Mouse (Mus musculus): ENCODE data around the gene Gcnt1. TPM values are rescaled to one million over a fixed set of nuclear protein-coding genes. Genes with fewer than 3 reads are reported as not detected.

The Gcnt1 gene
- polyA plus RNA-seq, 1 experiment from 2014 or later, result 62.8 TPM

DNA sequence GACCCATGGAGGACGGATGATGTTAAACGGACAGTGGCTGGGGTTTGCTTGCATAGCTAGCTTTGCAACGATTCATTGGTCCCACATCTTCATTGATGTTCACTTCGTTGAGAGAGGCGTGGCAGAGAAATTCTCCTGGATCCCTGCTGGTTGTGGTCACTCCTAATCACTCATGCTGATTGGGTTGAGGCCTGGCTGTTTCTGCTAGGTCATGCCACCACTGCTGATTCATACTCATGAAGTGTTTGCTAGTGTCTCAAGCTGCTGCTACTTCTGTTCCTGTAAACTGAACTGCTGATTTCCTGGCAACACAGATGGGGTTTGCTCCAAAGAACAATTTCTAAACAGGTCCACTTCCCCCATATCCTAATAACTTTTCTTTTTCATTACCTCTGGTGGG, 34.2 kb upstream of the Gcnt1 start:
- H3K36me3 ChIP-seq (ENCODE audit: insufficient read depth, low read length), result no peaks in the 10 kb centered on the region

DNA sequence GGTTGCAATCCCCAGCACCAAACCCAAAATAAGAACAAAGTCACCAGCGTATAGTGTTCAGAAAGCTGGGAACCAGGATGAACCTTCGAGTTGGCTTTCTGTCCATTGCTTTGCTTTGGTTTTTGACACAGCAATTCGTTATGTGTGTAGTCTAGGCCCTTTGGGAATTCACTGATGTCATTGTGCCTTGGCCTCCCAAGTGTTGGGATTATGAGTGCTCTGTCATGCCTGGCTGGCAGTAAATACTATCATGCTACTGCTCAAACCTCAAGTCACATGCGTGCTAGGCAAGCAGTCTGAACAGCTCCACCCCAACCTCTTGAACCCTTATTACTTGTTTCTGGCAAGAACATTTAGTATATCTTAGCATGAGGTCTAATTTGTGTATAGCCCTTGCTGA, 30.5 kb upstream of the Gcnt1 start:
- no peak overlapping the region for H3K9ac ChIP-seq (ENCODE audit: low read depth, low read length)
- H3K4me2 ChIP-seq (ENCODE audit: low read length), result no peak overlapping the region
- WGBS, result 89% methylated on average over 4 of the region's 4 CpGs
- ATAC-seq (replicated peaks; ENCODE audit: low FRiP score, low read depth) (no peak), DNase-seq (ENCODE audit: low spot score) (no peak)
- no peak overlapping the region for H3K27ac ChIP-seq
- no peak overlapping the region for H3K4me3 ChIP-seq (replicated peaks; ENCODE audit: low read depth, low read length)
- peaks cover 14% of the 10 kb centered on the region for H3K36me3 ChIP-seq (ENCODE audit: insufficient read depth, low read length)
- no peaks in the 10 kb centered on the region for H3K4me1 ChIP-seq (replicated peaks; ENCODE audit: insufficient read depth, low read length)
- no peaks in the 10 kb centered on the region for H3K27me3 ChIP-seq (ENCODE audit: insufficient read depth, low read length)
- no peaks in the 10 kb centered on the region for H3K9me3 ChIP-seq (replicated peaks; ENCODE audit: low read length)
- no peak for TF ChIP-seq CTCF (IDR thresholded peaks at IDR 0.05; ENCODE audit: low read depth)

More for the DNA sequence above, 34.2 kb upstream of the Gcnt1 start:
- H3K27ac ChIP-seq, result no peak overlapping the region
- 97% methylated on average over 5 of the region's 5 CpGs for WGBS
- no peak for ATAC-seq (replicated peaks; ENCODE audit: low FRiP score, low read depth)
- no peak overlapping the region for H3K4me3 ChIP-seq (replicated peaks; ENCODE audit: low read depth, low read length)
- no peak overlapping the region for H3K4me2 ChIP-seq (ENCODE audit: low read length)
- H3K4me1 ChIP-seq (replicated peaks; ENCODE audit: insufficient read depth, low read length), result no peaks in the 10 kb centered on the region
- H3K9ac ChIP-seq (ENCODE audit: low read depth, low read length), result no peak overlapping the region
- no peaks in the 10 kb centered on the region for H3K9me3 ChIP-seq (replicated peaks; ENCODE audit: low read length)
- no peak for TF ChIP-seq CTCF (IDR thresholded peaks at IDR 0.05; ENCODE audit: low read depth)
- DNase-seq (ENCODE audit: low spot score), result no peak
- H3K27me3 ChIP-seq (ENCODE audit: insufficient read depth, low read length), result no peaks in the 10 kb centered on the region

DNA sequence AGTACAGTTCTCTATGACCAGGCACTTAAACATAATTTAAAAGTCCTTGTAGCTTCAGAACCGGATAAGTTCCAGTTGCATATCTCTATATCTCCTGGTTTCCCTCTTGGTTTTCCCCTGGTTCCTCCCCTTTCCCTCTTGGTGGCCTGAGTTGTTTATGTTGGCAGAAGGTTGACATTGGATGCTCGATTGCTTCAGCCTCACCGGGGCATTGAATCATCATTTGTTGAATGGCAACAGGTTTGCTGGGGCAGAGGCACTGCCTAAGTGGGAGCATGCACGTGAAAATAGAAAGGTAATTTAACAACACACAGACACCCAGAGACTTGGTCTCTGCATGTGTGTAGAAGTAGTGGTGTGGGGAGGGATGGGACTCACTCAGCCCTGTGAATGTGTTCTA, 27.9 kb upstream of the Gcnt1 start:
- DNase-seq (ENCODE audit: low spot score) (no peak), ATAC-seq (replicated peaks; ENCODE audit: low FRiP score, low read depth) (no peak)
- TF ChIP-seq CTCF (IDR thresholded peaks at IDR 0.05; ENCODE audit: low read depth), result no peak
- Histone ChIP-seq H3K4me3 (replicated peaks; ENCODE audit: low read depth, low read length) (no peak overlapping the region), H3K9ac (ENCODE audit: low read depth, low read length) (no peak overlapping the region), H3K9me3 (replicated peaks; ENCODE audit: low read length) (no peaks in the 10 kb centered on the region), H3K36me3 (ENCODE audit: insufficient read depth, low read length) (peaks cover 20% of the 10 kb centered on the region), H3K27ac (no peak overlapping the region), H3K4me1 (replicated peaks; ENCODE audit: insufficient read depth, low read length) (no peaks in the 10 kb centered on the region), H3K27me3 (ENCODE audit: insufficient read depth, low read length) (no peaks in the 10 kb centered on the region), H3K4me2 (ENCODE audit: low read length) (no peak overlapping the region)
- 34% methylated on average over 4 of the region's 4 CpGs for WGBS

DNA sequence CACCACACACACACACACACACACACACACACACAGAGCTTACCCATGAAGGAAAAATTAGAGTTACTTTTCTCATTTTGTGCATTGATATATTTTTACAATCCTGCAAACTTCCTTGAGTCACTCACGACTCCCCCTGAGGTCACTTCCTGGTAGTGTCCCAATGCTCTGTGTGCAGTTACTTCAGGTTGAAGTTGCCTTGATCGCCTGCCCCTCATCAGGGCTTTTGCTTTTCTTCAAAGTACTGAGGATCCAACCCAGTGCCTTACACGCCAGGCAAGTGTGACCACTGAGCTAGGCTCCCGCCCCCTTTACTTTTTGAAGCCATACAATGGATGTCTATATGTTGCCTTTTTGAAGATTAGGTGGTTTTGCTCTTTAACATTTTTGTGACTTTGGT, 27.3 kb upstream of the Gcnt1 start:
- Histone ChIP-seq H3K36me3 (ENCODE audit: insufficient read depth, low read length) (peaks cover 20% of the 10 kb centered on the region), H3K9ac (ENCODE audit: low read depth, low read length) (no peak overlapping the region), H3K9me3 (replicated peaks; ENCODE audit: low read length) (no peaks in the 10 kb centered on the region), H3K27ac (no peak overlapping the region), H3K4me3 (replicated peaks; ENCODE audit: low read depth, low read length) (no peak overlapping the region), H3K27me3 (ENCODE audit: insufficient read depth, low read length) (no peaks in the 10 kb centered on the region), H3K4me2 (ENCODE audit: low read length) (no peak overlapping the region), H3K4me1 (replicated peaks; ENCODE audit: insufficient read depth, low read length) (0 out of 2 replicates have a peak, but pooled peaks cover 5% of the 10 kb centered on the region)
- TF ChIP-seq CTCF (IDR thresholded peaks at IDR 0.05; ENCODE audit: low read depth), result no peak
- ATAC-seq (replicated peaks; ENCODE audit: low FRiP score, low read depth) (no peak), DNase-seq (ENCODE audit: low spot score) (no peak)
- WGBS, result 81% methylated on average over 4 of the region's 4 CpGs

DNA sequence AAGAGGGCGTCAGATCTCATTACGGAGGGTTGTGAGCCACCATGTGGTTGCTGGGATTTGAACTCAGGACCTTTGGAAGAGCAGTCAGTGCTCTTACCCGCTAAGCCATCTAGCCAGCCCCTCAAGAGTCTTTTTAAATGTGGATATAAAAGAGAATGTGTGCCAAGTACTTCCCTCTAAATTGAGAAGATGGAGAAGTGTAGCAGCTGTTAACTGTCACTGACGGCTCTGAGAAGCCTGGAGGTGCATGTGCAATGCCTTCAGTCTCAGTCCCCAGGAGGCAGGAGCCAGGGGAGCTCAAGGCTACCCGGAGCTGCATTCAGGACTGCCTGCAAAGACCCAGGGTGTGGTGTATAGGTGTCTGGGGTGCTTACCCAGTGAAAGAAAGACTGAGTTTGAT, 25.3 kb upstream of the Gcnt1 start:
- H3K4me2 ChIP-seq (ENCODE audit: low read length), result no peak overlapping the region
- no peak overlapping the region for H3K9ac ChIP-seq (ENCODE audit: low read depth, low read length)
- no peak for TF ChIP-seq CTCF (IDR thresholded peaks at IDR 0.05; ENCODE audit: low read depth)
- DNase-seq (ENCODE audit: low spot score) (no peak), ATAC-seq (replicated peaks; ENCODE audit: low FRiP score, low read depth) (no peak)
- H3K4me1 ChIP-seq (replicated peaks; ENCODE audit: insufficient read depth, low read length), result 0 out of 2 replicates have a peak, but pooled peaks cover 9% of the 10 kb centered on the region
- 63% methylated on average over 5 of the region's 5 CpGs for WGBS
- H3K27me3 ChIP-seq (ENCODE audit: insufficient read depth, low read length), result no peaks in the 10 kb centered on the region
- no peak overlapping the region for H3K27ac ChIP-seq
- no peaks in the 10 kb centered on the region for H3K9me3 ChIP-seq (replicated peaks; ENCODE audit: low read length)
- H3K4me3 ChIP-seq (replicated peaks; ENCODE audit: low read depth, low read length), result no peak overlapping the region
- H3K36me3 ChIP-seq (ENCODE audit: insufficient read depth, low read length), result peaks cover 20% of the 10 kb centered on the region

DNA sequence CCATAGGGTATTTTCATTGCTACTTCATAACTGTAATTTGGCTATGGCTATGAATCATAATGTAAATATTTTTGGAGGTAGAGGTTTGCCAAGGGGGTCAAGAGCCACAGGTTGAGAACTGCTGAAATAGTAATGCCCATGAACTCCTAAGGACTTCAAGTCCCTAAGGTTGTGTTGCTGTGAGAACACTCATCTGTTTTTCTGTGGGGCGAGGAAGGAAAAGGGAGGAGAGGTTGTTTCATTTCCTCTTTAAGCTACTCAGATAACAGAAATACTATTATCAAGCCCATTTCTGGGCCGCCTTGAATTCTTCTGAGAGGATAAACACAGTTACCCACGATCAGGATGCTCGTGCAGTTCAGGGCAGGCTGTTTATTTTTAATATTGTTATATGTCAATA, 24.2 kb upstream of the Gcnt1 start:
- TF ChIP-seq CTCF (IDR thresholded peaks at IDR 0.05; ENCODE audit: low read depth), result no peak

More for the DNA sequence above, 24.2 kb upstream of the Gcnt1 start:
- H3K9me3 ChIP-seq (replicated peaks; ENCODE audit: low read length), result no peaks in the 10 kb centered on the region
- H3K27me3 ChIP-seq (ENCODE audit: insufficient read depth, low read length), result no peaks in the 10 kb centered on the region
- H3K27ac ChIP-seq, result no peak overlapping the region
- 74% methylated on average over 4 of the region's 4 CpGs for WGBS
- DNase-seq (ENCODE audit: low spot score), result no peak
- no peak for ATAC-seq (replicated peaks; ENCODE audit: low FRiP score, low read depth)
- H3K9ac ChIP-seq (ENCODE audit: low read depth, low read length), result no peak overlapping the region
- H3K4me2 ChIP-seq (ENCODE audit: low read length), result no peak overlapping the region
- 0 out of 2 replicates have a peak, but pooled peaks cover 9% of the 10 kb centered on the region for H3K4me1 ChIP-seq (replicated peaks; ENCODE audit: insufficient read depth, low read length)
- no peak overlapping the region for H3K4me3 ChIP-seq (replicated peaks; ENCODE audit: low read depth, low read length)
- H3K36me3 ChIP-seq (ENCODE audit: insufficient read depth, low read length), result peaks cover 20% of the 10 kb centered on the region
